20 mouse cellular contexts compared by ENCODE assay signal in genomic region chr3:98082188-98082587, GRCm38 (mm10).
DNase-seq lines count a peak whose midpoint lies in the region; ATAC-seq and TF ChIP-seq lines count a peak whose summit lies in the region.
"Had no signal": no experiment of that assay in that cellular context is flagged by ENCODE, and none has a peak within 500 bp of the region (broad histone marks: within the 10 kb centered on the region; RNA-seq: fewer than 3 reads in every experiment).

No protein-coding gene starts in this region.

- peak; percentile 98 for TF ChIP-seq EP300 in liver, postnatal 0 days (IDR thresholded peaks at IDR 0.05; ENCODE audit: low read depth)

- ATAC-seq in common myeloid progenitor, adult 5-6 weeks (replicated peaks; ENCODE audit: low read depth, poor library complexity, severe bottlenecking), result peak; percentile 50
- peak; percentile 78 for ATAC-seq in liver, postnatal 0 days
- ATAC-seq: forebrain, embryonic 13.5 days had no signal

- no peaks in the 10 kb centered on the region for H3K9me3 ChIP-seq in liver, postnatal 0 days (ENCODE audit: low read length)
- H3K9me3 ChIP-seq: forebrain, embryonic 13.5 days; stomach, embryonic 15.5 days had no signal

- no peak overlapping the region for H3K4me3 ChIP-seq in layer of hippocampus, adult 2 months
- H3K4me3 ChIP-seq in liver, adult 2 months (ENCODE audit: insufficient read depth, low read depth, low read length), result no peak overlapping the region
- H3K4me3 ChIP-seq in liver, postnatal 0 days (ENCODE audit: low read depth, low read length), result no peak overlapping the region
- H3K4me3 ChIP-seq: forebrain, embryonic 13.5 days; heart, adult 2 months; stomach, embryonic 15.5 days had no signal

- peaks cover 29% of the 10 kb centered on the region for H3K4me1 ChIP-seq in liver, adult 2 months (ENCODE audit: control insufficient read depth, insufficient read depth, low read length)
- peaks cover 47% of the 10 kb centered on the region for H3K4me1 ChIP-seq in liver, postnatal 0 days (ENCODE audit: insufficient read depth)

- WGBS in liver, adult 2 months, result 53% methylated on average over 3 of the region's 3 CpGs
- WGBS in liver, postnatal 0 days (ENCODE audit: insufficient replicate concordance), result 50% methylated on average over 3 of the region's 3 CpGs

- no peak overlapping the region for H3K9ac ChIP-seq in liver, adult 2 months (ENCODE audit: low read depth, low read length)
- no peak overlapping the region for H3K9ac ChIP-seq in liver, postnatal 0 days (replicated peaks)
- H3K9ac ChIP-seq: forebrain, embryonic 13.5 days; lung, embryonic 14.5 days; stomach, embryonic 15.5 days had no signal

- H3K27me3 ChIP-seq in liver, adult 2 months (ENCODE audit: control insufficient read depth, insufficient read depth, low read length), result no peaks in the 10 kb centered on the region
- no peaks in the 10 kb centered on the region for H3K27me3 ChIP-seq in liver, postnatal 0 days (ENCODE audit: insufficient read depth, low read length)
- H3K27me3 ChIP-seq: CH12.LX; forebrain, embryonic 13.5 days; stomach, embryonic 15.5 days had no signal

- H3K27ac ChIP-seq in layer of hippocampus, adult 2 months, result peak overlapping the region; percentile 51; the same call in 1 of the 2 replicates
- no peak overlapping the region for H3K27ac ChIP-seq in liver, adult 2 months (replicated peaks; ENCODE audit: insufficient read depth, low read depth, low read length)
- peak overlapping the region; percentile 80 for H3K27ac ChIP-seq in liver, postnatal 0 days (ENCODE audit: low read depth)
- H3K27ac ChIP-seq: forebrain, embryonic 13.5 days; heart, adult 2 months; kidney, postnatal 0 days; stomach, embryonic 15.5 days had no signal

- DNase-seq in layer of hippocampus, adult 2 months (ENCODE audit: low spot score in 2 of 2), result no peak
- DNase-seq in layer of hippocampus, postnatal 36 days, result no peak
- peak; percentile 39 for DNase-seq in liver, adult 2 months (ENCODE audit: extremely low read depth, low read depth, low spot score)
- DNase-seq in liver, postnatal 0 days, result no peak
- no peak for DNase-seq in thymus, postnatal 14 days
- no peak for DNase-seq in heart, postnatal 4 days
- DNase-seq in gastrocnemius, adult 18-20 months (ENCODE audit: low spot score), result no peak
- DNase-seq: cerebellum, postnatal 14 days; gastrocnemius, postnatal 14 days; heart, adult 2 months; heart, postnatal 36 days; kidney, adult 11 months; lung, embryonic 14.5 days; thymus, adult 18-20 months had no signal

- H3K36me3 ChIP-seq in liver, adult 2 months (ENCODE audit: control insufficient read depth, insufficient read depth, low read length), result peaks cover 7% of the 10 kb centered on the region
- peaks cover 37% of the 10 kb centered on the region for H3K36me3 ChIP-seq in liver, postnatal 0 days (replicated peaks; ENCODE audit: insufficient read depth, low read length)

- no peak for TF ChIP-seq POLR2A in liver, adult 2 months (IDR thresholded peaks at IDR 0.05; ENCODE audit: extremely low read depth, insufficient read depth, low read length)

- peaks cover 9% of the 10 kb centered on the region for H3K79me2 ChIP-seq in liver, adult 2 months (ENCODE audit: control insufficient read depth, insufficient read depth, low read length)

- TF ChIP-seq CTCF in layer of hippocampus, adult 2 months (conservative IDR thresholded peaks at IDR 0.05), result no peak
- TF ChIP-seq CTCF in liver, adult 2 months (IDR thresholded peaks at IDR 0.05; ENCODE audit: low read depth, low read length), result no peak
- TF ChIP-seq CTCF in liver, postnatal 0 days (IDR thresholded peaks at IDR 0.05; ENCODE audit: low read depth), result no peak

- H3K4me2 ChIP-seq in liver, postnatal 0 days (ENCODE audit: low read depth, low read length), result no peak overlapping the region
- H3K4me2 ChIP-seq: forebrain, embryonic 13.5 days; lung, embryonic 14.5 days; midbrain, embryonic 11.5 days; stomach, embryonic 15.5 days had no signal
